ENCODE assay signal across 26 mouse cellular contexts in genomic region chrX:37013870-37014269, GRCm38 (mm10). TPM values are rescaled to one million over a fixed set of nuclear protein-coding genes. Genes with fewer than 3 reads are reported as not detected.
A peak's percentile ranks its signal among the peaks of the same experiment; 100 is the strongest.
DNase-seq lines count a peak whose midpoint lies in the region; ATAC-seq and TF ChIP-seq lines count a peak whose summit lies in the region.
"Had no signal": no experiment of that assay in that cellular context is flagged by ENCODE, and none has a peak within 500 bp of the region (broad histone marks: within the 10 kb centered on the region; RNA-seq: fewer than 3 reads in every experiment).

No protein-coding gene starts in this region.

- no peak overlapping the region for H3K9ac ChIP-seq in lung, embryonic 14.5 days
- H3K9ac ChIP-seq in lung, postnatal 0 days (replicated peaks; ENCODE audit: low read depth), result no peak overlapping the region
- H3K9ac ChIP-seq: embryonic facial prominence, embryonic 12.5 days; forebrain, embryonic 13.5 days; forebrain, embryonic 15.5 days; forebrain, postnatal 0 days had no signal

- TF ChIP-seq POLR2A in lung, adult 2 months (IDR thresholded peaks at IDR 0.05; ENCODE audit: borderline replicate concordance, extremely low read depth, low read depth, low read length), result no peak

- H3K9me3 ChIP-seq in lung, embryonic 14.5 days (ENCODE audit: low read depth, low read length), result no peaks in the 10 kb centered on the region
- H3K9me3 ChIP-seq in lung, postnatal 0 days (ENCODE audit: low read length), result no peaks in the 10 kb centered on the region
- H3K9me3 ChIP-seq: embryonic facial prominence, embryonic 10.5 days; embryonic facial prominence, embryonic 12.5 days; forebrain, embryonic 13.5 days; forebrain, embryonic 15.5 days; G1E had no signal

- DNase-seq in lung, embryonic 14.5 days, result peak; percentile 45
- no peak for DNase-seq in lung, postnatal 36 days
- DNase-seq in lung, postnatal 0 days (ENCODE audit: low spot score), result no peak
- no peak for DNase-seq in lung, adult 18-20 months
- DNase-seq in lung, postnatal 14 days, result peak; percentile 1
- no peak for DNase-seq in lung, adult 2 months
- DNase-seq: adrenal gland, adult 2 months; adrenal gland, postnatal 10 days; adrenal gland, postnatal 25 days; B cell, adult 2 months; cerebellum, adult 11 months; cerebellum, adult 18-20 months; cerebellum, adult 8-10 months; cerebellum, adult 9-11 months; cerebellum, postnatal 25 days; forebrain, postnatal 0 days had no signal

- TF ChIP-seq EP300 in lung, postnatal 0 days (IDR thresholded peaks at IDR 0.05), result no peak

- peak; percentile 52; the same call in 1 of the 2 replicates for ATAC-seq in lung, embryonic 14.5 days (ENCODE audit: insufficient read depth)
- ATAC-seq in lung, postnatal 0 days, result peak; percentile 28; the same call in 1 of the 2 replicates
- ATAC-seq: CD4-positive, CD25-positive, alpha-beta regulatory T cell, adult 4 months; forebrain, embryonic 13.5 days; forebrain, embryonic 15.5 days; forebrain, postnatal 0 days had no signal

- no peak for TF ChIP-seq CTCF in lung, embryonic 14.5 days (IDR thresholded peaks at IDR 0.05; ENCODE audit: low read depth)
- TF ChIP-seq CTCF in lung, postnatal 0 days (IDR thresholded peaks at IDR 0.05), result no peak
- TF ChIP-seq CTCF in lung, adult 2 months (IDR thresholded peaks at IDR 0.05; ENCODE audit: insufficient read depth, low read length), result no peak

- H3K4me2 ChIP-seq in lung, embryonic 14.5 days, result no peak overlapping the region
- no peak overlapping the region for H3K4me2 ChIP-seq in lung, postnatal 0 days (replicated peaks; ENCODE audit: low read depth, low read length)
- H3K4me2 ChIP-seq: embryonic facial prominence, embryonic 12.5 days; forebrain, embryonic 13.5 days; forebrain, embryonic 15.5 days had no signal

- H3K4me3 ChIP-seq in lung, embryonic 14.5 days (ENCODE audit: low read depth, low read length), result no peak overlapping the region
- H3K4me3 ChIP-seq in lung, postnatal 0 days (ENCODE audit: low read depth, low read length), result no peak overlapping the region
- no peak overlapping the region for H3K4me3 ChIP-seq in lung, adult 2 months (replicated peaks; ENCODE audit: extremely low read depth, low read depth, low read length)
- H3K4me3 ChIP-seq: embryonic facial prominence, embryonic 10.5 days; embryonic facial prominence, embryonic 12.5 days; forebrain, embryonic 13.5 days; forebrain, embryonic 15.5 days had no signal

- 35% methylated on average over 5 of the region's 5 CpGs for WGBS in lung, embryonic 14.5 days
- WGBS in lung, postnatal 0 days, result 39% methylated on average over 5 of the region's 5 CpGs
- 70% methylated on average over 5 of the region's 5 CpGs for WGBS in lung, adult 2 months

- H3K27me3 ChIP-seq in lung, embryonic 14.5 days (ENCODE audit: insufficient read depth, low read length), result no peaks in the 10 kb centered on the region
- H3K27me3 ChIP-seq in lung, postnatal 0 days (replicated peaks; ENCODE audit: insufficient read depth, low read length), result no peaks in the 10 kb centered on the region
- H3K27me3 ChIP-seq: CH12.LX; embryonic facial prominence, embryonic 12.5 days; forebrain, embryonic 13.5 days; forebrain, embryonic 15.5 days had no signal

- no peak overlapping the region for H3K27ac ChIP-seq in lung, embryonic 14.5 days (ENCODE audit: low read depth)
- no peak overlapping the region for H3K27ac ChIP-seq in lung, postnatal 0 days (ENCODE audit: low read length)
- H3K27ac ChIP-seq: embryonic facial prominence, embryonic 10.5 days; embryonic facial prominence, embryonic 12.5 days; forebrain, embryonic 13.5 days; forebrain, embryonic 15.5 days had no signal

- H3K36me3 ChIP-seq in lung, embryonic 14.5 days (ENCODE audit: insufficient read depth), result no peaks in the 10 kb centered on the region
- H3K36me3 ChIP-seq in lung, postnatal 0 days (ENCODE audit: insufficient read depth, low read length), result no peaks in the 10 kb centered on the region
- H3K36me3 ChIP-seq: embryonic facial prominence, embryonic 10.5 days; embryonic facial prominence, embryonic 12.5 days; forebrain, embryonic 15.5 days; G1E had no signal

- no peaks in the 10 kb centered on the region for H3K4me1 ChIP-seq in lung, embryonic 14.5 days (ENCODE audit: insufficient read depth)
- no peaks in the 10 kb centered on the region for H3K4me1 ChIP-seq in lung, postnatal 0 days (ENCODE audit: insufficient read depth, low read depth, low read length)
- no peaks in the 10 kb centered on the region for H3K4me1 ChIP-seq in lung, adult 2 months (ENCODE audit: control insufficient read depth, insufficient read depth, low read length)
- H3K4me1 ChIP-seq: embryonic facial prominence, embryonic 10.5 days; embryonic facial prominence, embryonic 12.5 days; forebrain, embryonic 13.5 days; forebrain, embryonic 15.5 days had no signal

RNA-seq across cellular contexts. Expression of gene Sept6, which starts 22.3 kb away (rescaled TPM):
- 18.6 and 19.7 TPM in 2 replicates for polyA plus RNA-seq in lung, embryonic 14.5 days (2014; fragmentation: Nextera tagmentation; extraction: Ambion mirVana)
- polyA plus RNA-seq in lung, postnatal 0 days (2015; fragmentation: Nextera tagmentation; extraction: Ambion mirVana), result 4.8 and 6.4 TPM in 2 replicates
- 5.6 and 9.0 TPM in 2 replicates for polyA plus RNA-seq in lung, adult 2 months (2012; rRNA removed)

RNA-seq across cellular contexts. Expression of gene Sowahd, which starts 34.8 kb away (rescaled TPM):
- polyA plus RNA-seq in lung, embryonic 14.5 days (2014; fragmentation: Nextera tagmentation; extraction: Ambion mirVana), result 0.18 TPM in 1 of 2 replicates, not detected in the other
- not detected in 2 replicates for polyA plus RNA-seq in lung, postnatal 0 days (2015; fragmentation: Nextera tagmentation; extraction: Ambion mirVana)
- not detected in 2 replicates for polyA plus RNA-seq in lung, adult 2 months (2012; rRNA removed)
- polyA plus RNA-seq: brain, embryonic 14.5 days; CD4-positive, CD25-positive, alpha-beta regulatory T cell, adult 4 months; cortical plate, adult 2 months; embryonic facial prominence, embryonic 10.5 days; embryonic facial prominence, embryonic 12.5 days; forebrain, embryonic 11.5 days; forebrain, embryonic 13.5 days; forebrain, embryonic 15.5 days; G1E had no signal

Comparison
In these comparisons a context has a peak if more than half of its experiments do, and no peak if none do; other contexts are left out.
1. DNase-seq: peak in lung, embryonic 14.5 days (single experiment) and lung, postnatal 14 days (single experiment); none in lung, postnatal 36 days (single experiment), lung, postnatal 0 days (single experiment), lung, adult 18-20 months (0 of 2) and lung, adult 2 months (single experiment).